Mouse (Mus musculus) embryo, embryonic 11.5 days (tissue): ENCODE measurements around the gene Tcf12.

Experiments used
- DNase-seq: peaks from one replicate; pipeline ENCODE4 v3.0.0-alpha.2; 2012; ENCODE audit warnings: low read depth, low spot score

The Tcf12 gene

DNA sequence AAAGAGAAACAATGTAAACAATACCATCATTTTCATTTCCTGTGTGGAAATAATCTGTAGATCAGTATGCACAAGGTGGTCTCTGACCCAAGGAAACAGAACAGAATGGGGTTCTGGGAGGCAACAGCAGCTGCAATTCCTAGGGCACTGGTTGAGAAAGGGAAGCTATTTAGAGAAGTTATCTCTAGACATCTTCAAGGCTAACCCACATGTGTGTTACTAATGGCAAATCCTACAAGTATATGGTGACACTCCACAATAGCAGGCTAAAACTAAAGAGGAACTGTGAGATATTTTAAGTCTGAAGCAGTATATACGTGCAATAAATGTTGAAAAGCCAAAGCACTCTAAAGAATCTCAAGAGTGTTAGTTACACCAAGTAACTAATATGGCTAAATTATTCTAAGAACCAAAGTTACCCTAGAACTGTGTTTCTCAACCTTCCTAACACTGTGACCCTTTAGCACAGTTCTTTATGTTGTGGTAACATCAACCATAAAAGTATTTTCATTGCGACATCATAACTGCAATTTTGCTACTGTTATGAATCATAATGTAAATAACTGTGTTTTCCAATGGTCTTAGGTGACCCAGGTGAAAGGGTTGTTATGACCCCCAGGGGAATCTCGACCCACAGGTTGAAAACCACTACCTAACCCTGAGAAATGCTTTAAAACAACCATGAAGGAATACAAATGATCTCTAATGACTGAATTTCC is 22.6 kb downstream of the Tcf12 start:
- DNase-seq: no peak

DNA sequence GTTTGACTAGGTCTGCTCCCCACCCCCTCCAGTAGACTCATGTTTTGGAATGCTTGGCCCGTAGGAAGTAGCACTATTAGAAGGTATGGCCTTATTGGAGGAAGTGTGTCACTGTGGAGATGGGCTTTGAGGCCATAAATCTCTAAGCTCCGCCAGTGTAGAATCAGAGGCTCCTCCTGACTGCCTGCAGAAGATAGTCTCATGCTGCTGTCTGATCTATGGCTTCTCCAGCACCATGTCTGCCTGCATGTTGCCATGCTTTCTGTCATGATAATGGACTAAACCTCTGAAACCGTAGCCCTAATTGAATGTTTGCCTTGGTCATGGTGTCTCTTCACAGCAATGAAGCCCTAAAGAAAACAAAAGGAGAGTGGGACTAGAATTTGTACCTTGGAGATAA is 26.7 kb downstream of the Tcf12 start:
- no peak for DNase-seq

GRCm38 (mm10) chr9:72084131-72084530 is 27.5 kb downstream of the Tcf12 start:
- DNase-seq: no peak

- no peak for DNase-seq
Observed at GRCm38 (mm10) chr9:72076158-72076557, 35.5 kb downstream of the Tcf12 start.

DNA sequence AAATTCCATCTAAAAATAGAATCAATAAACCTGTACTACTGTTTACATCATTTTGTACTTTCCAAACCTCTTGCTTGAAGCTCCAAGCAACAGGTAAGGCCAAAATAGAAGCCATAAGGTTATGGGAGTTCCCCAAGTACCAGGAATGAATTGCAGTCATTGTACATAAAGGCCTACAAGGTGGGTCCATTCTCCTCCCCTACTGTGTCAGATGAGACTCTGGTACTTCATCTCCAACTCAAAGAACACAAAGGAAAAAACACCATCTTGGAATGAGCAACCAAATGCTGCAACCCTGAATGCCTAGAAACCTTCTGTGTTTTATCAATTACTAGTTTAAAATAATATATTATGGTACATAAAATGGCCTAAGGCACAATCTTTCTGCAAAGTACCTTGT is 45.5 kb downstream of the Tcf12 start:
- DNase-seq: no peak

GRCm38 (mm10) chr9:72053144-72053543 is 58.5 kb downstream of the Tcf12 start:
- DNase-seq: no peak

DNA sequence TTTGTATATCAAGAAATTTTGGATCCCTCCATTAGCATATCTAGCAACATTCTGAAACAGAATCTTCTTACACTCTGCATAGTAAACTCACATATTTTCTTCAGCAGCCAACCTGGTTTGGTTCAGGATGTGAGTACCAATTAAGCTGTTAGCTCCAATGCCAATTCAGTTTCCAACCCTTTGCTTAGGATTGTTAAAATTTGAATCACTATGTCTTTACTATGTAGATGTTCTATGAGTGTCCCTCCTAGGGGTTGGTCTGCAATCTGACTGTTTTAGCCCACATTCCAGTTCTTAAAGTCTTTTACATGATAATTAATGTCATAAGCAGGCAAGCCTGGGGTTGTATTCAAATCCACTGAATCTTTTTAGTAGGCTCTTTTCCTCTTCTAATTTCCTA is 71.5 kb downstream of the Tcf12 start:
- DNase-seq: no peak

DNA sequence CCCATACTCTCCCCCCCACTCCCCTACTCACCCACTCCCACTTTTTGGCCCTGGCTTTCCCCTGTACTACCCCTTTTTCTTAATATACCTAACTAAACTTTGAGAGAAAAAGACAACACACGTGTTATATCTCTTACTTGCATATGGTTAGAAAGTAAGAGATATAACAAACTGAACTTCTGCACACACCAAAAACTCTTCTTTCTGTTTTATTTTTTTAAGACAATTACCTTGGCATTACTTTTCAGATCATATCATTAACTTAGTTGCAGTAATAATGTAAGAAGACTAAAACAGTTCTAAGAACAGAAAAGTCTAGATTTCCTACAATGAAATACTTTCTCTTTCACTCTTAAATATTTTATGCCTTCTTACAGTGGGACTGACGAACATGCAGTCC is 72.3 kb downstream of the Tcf12 start:
- DNase-seq: no peak

- no peak for DNase-seq
Observed at GRCm38 (mm10) chr9:72037059-72037516, 74.6 kb downstream of the Tcf12 start.

DNA sequence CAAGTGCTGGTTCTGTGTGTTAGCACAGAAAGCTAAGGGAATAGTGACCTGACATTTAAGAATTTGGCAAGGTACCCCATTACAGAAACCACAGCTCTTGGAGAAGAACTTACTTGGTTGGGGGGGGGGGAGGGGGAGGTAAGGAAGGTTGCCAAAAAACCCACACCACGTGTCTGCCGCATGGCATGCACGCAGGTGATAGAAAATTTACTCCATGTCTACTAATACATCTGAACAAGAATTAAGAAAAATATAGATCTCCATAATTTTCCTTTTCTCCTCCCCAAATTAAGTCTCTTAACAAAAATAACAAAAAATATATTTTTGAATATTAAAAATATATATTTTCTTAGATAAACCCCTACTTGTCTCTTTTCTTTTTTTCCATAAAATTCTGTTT is 75.4 kb downstream of the Tcf12 start:
- DNase-seq: no peak

DNA sequence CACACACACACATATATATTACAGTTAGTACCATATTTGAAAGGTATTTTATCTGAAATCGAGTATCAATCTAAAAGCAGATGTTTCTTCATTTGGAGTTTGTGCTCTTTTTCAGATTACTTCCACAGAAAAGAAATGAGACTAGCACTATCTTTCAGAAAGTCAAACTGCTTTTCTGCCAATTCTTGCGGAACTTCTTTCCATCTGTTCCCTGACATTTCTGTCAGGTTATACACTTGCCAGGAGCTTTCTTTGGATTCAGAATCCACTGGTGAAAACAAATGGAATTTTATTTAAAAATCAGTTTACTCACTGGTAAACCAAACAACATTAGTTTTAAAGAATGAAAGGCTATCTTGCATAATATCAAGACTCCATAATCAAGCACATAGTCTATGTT is 78.4 kb downstream of the Tcf12 start:
- no peak for DNase-seq

- no peak for DNase-seq
Observed at GRCm38 (mm10) chr9:72030274-72030673, 81.4 kb downstream of the Tcf12 start.

DNA sequence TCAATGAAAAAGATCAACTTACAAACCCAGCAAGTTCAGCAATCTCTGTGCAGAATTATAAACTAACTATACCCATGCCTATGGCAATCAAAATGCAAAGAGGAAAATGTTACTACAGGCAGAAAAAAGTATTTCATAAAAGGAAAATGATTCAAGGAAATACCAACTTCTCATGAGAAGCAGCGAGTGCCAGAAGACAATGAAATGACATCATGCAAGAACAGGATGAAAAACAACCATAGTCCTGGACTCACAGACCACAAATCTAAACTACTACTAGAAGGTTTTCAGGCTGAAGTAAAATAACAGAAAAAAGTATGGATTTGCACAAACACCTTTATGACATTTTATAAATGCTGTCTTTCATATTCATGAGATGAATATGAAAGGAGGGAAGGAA is 82.1 kb downstream of the Tcf12 start:
- no peak for DNase-seq

DNA sequence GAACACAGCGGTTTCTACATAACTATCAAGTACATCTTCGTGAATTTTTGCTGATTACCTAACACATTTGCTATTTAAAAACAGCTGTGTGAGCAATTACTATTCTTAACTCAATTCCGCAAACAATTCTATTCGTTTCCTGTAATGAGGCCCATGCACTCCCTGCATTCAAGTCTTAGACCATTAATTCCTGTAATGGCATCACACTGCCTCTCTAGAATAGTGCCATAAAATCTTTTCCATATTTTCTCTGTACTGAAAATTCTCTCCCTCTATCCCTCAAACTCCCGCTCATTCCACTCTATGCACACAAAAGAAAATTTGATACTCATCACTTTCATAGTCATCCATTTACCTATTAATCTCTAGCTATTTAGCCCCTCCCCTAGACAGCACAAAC is 88.4 kb downstream of the Tcf12 start:
- DNase-seq: no peak

GRCm38 (mm10) chr9:72021512-72021911 is 90.2 kb downstream of the Tcf12 start:
- no peak for DNase-seq

- DNase-seq: no peak
Observed at GRCm38 (mm10) chr9:72016021-72016420, 95.7 kb downstream of the Tcf12 start.

- DNase-seq: no peak
Observed at GRCm38 (mm10) chr9:72014585-72015381, 96.9 kb downstream of the Tcf12 start.

- DNase-seq: no peak
Observed at GRCm38 (mm10) chr9:72013541-72013940, 98.1 kb downstream of the Tcf12 start.

DNA sequence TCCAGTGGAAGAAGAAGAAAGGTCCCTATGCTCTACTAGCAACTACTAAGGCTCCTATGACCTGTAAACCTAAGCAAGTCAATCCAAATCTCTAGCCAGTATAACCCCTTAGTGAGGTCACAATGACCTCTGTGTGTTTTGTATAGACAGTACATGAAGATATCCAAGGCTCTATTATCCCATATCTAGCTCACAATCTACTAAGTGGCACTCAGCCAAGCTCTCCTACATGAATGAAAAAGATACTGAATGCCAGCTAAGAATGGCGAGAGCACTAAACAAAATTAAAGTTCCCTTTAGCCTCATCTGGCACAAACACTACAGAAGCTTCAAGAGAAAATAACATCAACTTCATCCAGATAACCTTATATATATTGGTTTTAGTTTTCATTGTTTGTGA is 103.0 kb downstream of the Tcf12 start:
- DNase-seq: no peak

DNA sequence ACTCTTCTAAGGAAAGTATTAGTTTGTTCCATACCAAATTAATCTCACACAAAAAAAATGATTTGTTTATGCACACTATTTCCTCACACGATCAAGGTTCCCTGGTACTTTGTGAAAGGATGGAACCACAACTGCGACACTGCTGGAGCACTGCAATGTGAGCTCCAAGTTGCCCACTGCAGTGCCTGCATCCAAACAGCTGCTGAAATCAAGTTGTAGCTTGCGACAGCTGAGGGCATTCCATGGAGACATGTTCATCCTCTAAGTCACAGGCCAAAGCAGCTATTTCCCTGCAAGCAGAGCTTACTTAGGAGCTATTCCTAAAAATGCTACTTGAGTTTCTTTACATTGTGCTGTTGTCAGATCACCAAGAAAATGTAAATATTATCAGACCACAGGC is 120.5 kb downstream of the Tcf12 start:
- no peak for DNase-seq

DNA sequence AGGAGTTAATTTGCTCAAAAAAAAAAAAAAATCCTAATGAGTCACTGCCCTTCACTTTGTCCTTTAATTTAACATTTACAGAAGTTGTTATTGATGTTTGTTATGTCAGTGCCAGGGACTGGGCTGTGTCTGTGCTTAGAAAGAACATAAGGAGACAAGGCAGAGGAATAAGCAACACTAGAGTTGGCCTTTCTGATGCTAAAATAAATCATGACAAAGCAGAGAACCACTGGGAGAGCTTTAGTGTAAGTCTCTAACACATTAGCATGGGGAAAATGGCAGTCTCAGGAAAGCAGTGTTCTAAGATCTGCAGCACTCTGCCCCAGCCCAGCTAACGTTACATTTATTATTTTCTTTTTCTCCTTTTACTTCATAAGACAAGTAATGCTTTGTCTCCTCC is 121.3 kb downstream of the Tcf12 start:
- no peak for DNase-seq

GRCm38 (mm10) chr9:71989663-71990062 is 122.0 kb downstream of the Tcf12 start:
- no peak for DNase-seq

GRCm38 (mm10) chr9:71986716-71987115 is 125.0 kb downstream of the Tcf12 start:
- no peak for DNase-seq
